Mouse (Mus musculus) forebrain, embryonic 13.5 days (tissue): ENCODE measurements at regions not wholly inside any gene's neighbourhood (a gene's known extent, or its start where the extent isn't known, plus 50 kb on each side); places are given as distances from the start of the nearest gene placed in this dataset.

Experiments used
- ATAC-seq: fragments of 200-750 bp; cut with Nextera tagmentation; 2 replicates; pipeline ENCODE4 v1.8.0; 2017
- H3K27ac ChIP-seq: fragments of 300-500 bp; sonication (generic); 2 replicates; pipeline ENCODE4 v1.5.1; 2015; ENCODE audit warnings: inconsistent platforms, mild to moderate bottlenecking, moderate library complexity
- H3K27me3 ChIP-seq: fragments of 300-500 bp; sonication (generic); 2 replicates; pipeline ENCODE4 v1.6.1; 2015; ENCODE audit warnings: mild to moderate bottlenecking, inconsistent platforms
- H3K36me3 ChIP-seq: fragments of 300-500 bp; sonication (generic); 2 replicates; pipeline ENCODE4 v1.6.1; 2015; ENCODE audit warnings: mild to moderate bottlenecking, inconsistent platforms; ENCODE audit not compliant: poor library complexity, severe bottlenecking
- H3K4me1 ChIP-seq: fragments of 300-500 bp; sonication (generic); 2 replicates; pipeline ENCODE4 v1.6.1; 2015; ENCODE audit warnings: inconsistent platforms
- H3K4me2 ChIP-seq: fragments of 300-500 bp; sonication (generic); 2 replicates; pipeline ENCODE4 v1.6.1; 2015; ENCODE audit warnings: inconsistent platforms, mild to moderate bottlenecking, moderate library complexity
- H3K4me3 ChIP-seq: fragments of 300-500 bp; sonication (generic); 2 replicates; pipeline ENCODE4 v1.5.1; 2015; ENCODE audit warnings: mild to moderate bottlenecking, inconsistent platforms
- H3K9ac ChIP-seq: fragments of 300-500 bp; sonication (generic); 2 replicates; pipeline ENCODE4 v1.6.1; 2015; ENCODE audit warnings: mild to moderate bottlenecking, inconsistent platforms
- H3K9me3 ChIP-seq: fragments of 300-500 bp; sonication (generic); replicated peaks from 2 replicates; pipeline ENCODE4 v1.6.1; 2016; ENCODE audit warnings: inconsistent platforms
- WGBS: fragments of 180-500 bp; shearing (Covaris S2); methylation state at CpG from one replicate; pipeline ENCODE4 v1.1.7; 2015; 5-methylcytosine and 5-hydroxymethylcytosine counted together

- WGBS = 52% methylated on average over 12 of the region's 12 CpGs
- H3K9me3 ChIP-seq = no peaks in the 10 kb centered on the region
- no peak overlapping the region for H3K4me3 ChIP-seq
- peaks cover 22% of the 10 kb centered on the region for H3K4me1 ChIP-seq
- H3K36me3 ChIP-seq = no peaks in the 10 kb centered on the region
- no peak overlapping the region for H3K4me2 ChIP-seq
- H3K27me3 ChIP-seq = no peaks in the 10 kb centered on the region
- peak; percentile 66 for ATAC-seq
- H3K9ac ChIP-seq = no peak overlapping the region
- H3K27ac ChIP-seq = peak overlapping the region; percentile 36; the same call in 1 of the 2 replicates
Measured at GRCm38 (mm10) chr13:58495390-58496073, 92.4 kb upstream of the Hnrnpk start.

- Histone ChIP-seq H3K36me3 (no peaks in the 10 kb centered on the region), H3K4me2 (no peak overlapping the region), H3K9ac (no peak overlapping the region), H3K4me3 (no peak overlapping the region), H3K9me3 (no peaks in the 10 kb centered on the region), H3K27ac (0 out of 2 replicates have a peak overlapping the region, but pooled peaks have one; percentile 23), H3K4me1 (peaks cover 22% of the 10 kb centered on the region), H3K27me3 (no peaks in the 10 kb centered on the region)
- WGBS = 31% methylated on average over 5 of the region's 5 CpGs
- ATAC-seq = no peak
Measured at GRCm38 (mm10) chr13:58494726-58495125, 91.6 kb upstream of the Hnrnpk start.

- no peak overlapping the region for H3K4me3 ChIP-seq
- H3K27ac ChIP-seq = no peak overlapping the region
- H3K9me3 ChIP-seq = no peaks in the 10 kb centered on the region
- H3K4me1 ChIP-seq = peaks cover 23% of the 10 kb centered on the region
- H3K4me2 ChIP-seq = no peak overlapping the region
- H3K36me3 ChIP-seq = no peaks in the 10 kb centered on the region
- no peak for ATAC-seq
- WGBS = 50% methylated on average over 8 of the region's 8 CpGs
- no peak overlapping the region for H3K9ac ChIP-seq
- H3K27me3 ChIP-seq = no peaks in the 10 kb centered on the region
Measured at GRCm38 (mm10) chr13:58490829-58491228, 87.7 kb upstream of the Hnrnpk start.

- Histone ChIP-seq H3K4me3 (no peak overlapping the region), H3K9me3 (no peaks in the 10 kb centered on the region), H3K36me3 (no peaks in the 10 kb centered on the region), H3K27ac (no peak overlapping the region), H3K9ac (no peak overlapping the region), H3K27me3 (no peaks in the 10 kb centered on the region), H3K4me1 (peaks cover 9% of the 10 kb centered on the region; the same call in 1 of the 2 replicates), H3K4me2 (no peak overlapping the region)
- 62% methylated on average over 10 of the region's 10 CpGs for WGBS
- no peak for ATAC-seq
Measured at GRCm38 (mm10) chr13:58485011-58485410, 81.9 kb upstream of the Hnrnpk start.

GRCm38 (mm10) chr13:58482701-58483100, 79.6 kb upstream of the Hnrnpk start:
- no peak for ATAC-seq

GRCm38 (mm10) chr13:58480928-58481598, 77.9 kb upstream of the Hnrnpk start:
- Histone ChIP-seq H3K4me1 (peaks cover 7% of the 10 kb centered on the region), H3K36me3 (no peaks in the 10 kb centered on the region), H3K27me3 (no peaks in the 10 kb centered on the region), H3K9ac (no peak overlapping the region), H3K27ac (peak overlapping the region; percentile 25; the same call in 1 of the 2 replicates), H3K4me3 (no peak overlapping the region), H3K4me2 (no peak overlapping the region), H3K9me3 (no peaks in the 10 kb centered on the region)
- ATAC-seq = no peak
- 88% methylated on average over 10 of the region's 10 CpGs for WGBS

More at GRCm38 (mm10) chr13:58482701-58483100, 79.6 kb upstream of the Hnrnpk start:
- Histone ChIP-seq H3K4me2 (no peak overlapping the region), H3K27ac (no peak overlapping the region), H3K36me3 (no peaks in the 10 kb centered on the region), H3K4me3 (no peak overlapping the region), H3K4me1 (peaks cover 10% of the 10 kb centered on the region; the same call in 1 of the 2 replicates), H3K27me3 (no peaks in the 10 kb centered on the region), H3K9me3 (no peaks in the 10 kb centered on the region), H3K9ac (no peak overlapping the region)
- WGBS = 69% methylated on average over 9 of the region's 9 CpGs

GRCm38 (mm10) chr13:58480388-58480927, 77.3 kb upstream of the Hnrnpk start:
- Histone ChIP-seq H3K36me3 (no peaks in the 10 kb centered on the region), H3K9ac (no peak overlapping the region), H3K9me3 (no peaks in the 10 kb centered on the region), H3K27me3 (no peaks in the 10 kb centered on the region), H3K4me2 (no peak overlapping the region), H3K27ac (peak overlapping the region; percentile 25), H3K4me3 (no peak overlapping the region), H3K4me1 (peaks cover 7% of the 10 kb centered on the region)
- WGBS = 47% methylated on average over 8 of the region's 8 CpGs
- ATAC-seq = peak; percentile 8; the same call in 1 of the 2 replicates

- H3K4me3 ChIP-seq = no peak overlapping the region
- no peaks in the 10 kb centered on the region for H3K36me3 ChIP-seq
- peaks cover 7% of the 10 kb centered on the region for H3K4me1 ChIP-seq
- H3K9me3 ChIP-seq = no peaks in the 10 kb centered on the region
- H3K27ac ChIP-seq = no peak overlapping the region
- no peak overlapping the region for H3K9ac ChIP-seq
- 84% methylated on average over 5 of the region's 5 CpGs for WGBS
- ATAC-seq = no peak
- H3K27me3 ChIP-seq = no peaks in the 10 kb centered on the region
- H3K4me2 ChIP-seq = no peak overlapping the region
Measured at GRCm38 (mm10) chr13:58478438-58478837, 75.3 kb upstream of the Hnrnpk start.

- Histone ChIP-seq H3K27me3 (peaks cover 8% of the 10 kb centered on the region), H3K4me1 (peaks cover 11% of the 10 kb centered on the region), H3K27ac (no peak overlapping the region), H3K9me3 (no peaks in the 10 kb centered on the region), H3K9ac (no peak overlapping the region), H3K4me2 (no peak overlapping the region), H3K36me3 (no peaks in the 10 kb centered on the region), H3K4me3 (no peak overlapping the region)
- ATAC-seq = no peak
- 91% methylated on average over 6 of the region's 6 CpGs for WGBS
Measured at GRCm38 (mm10) chr13:58477253-58477652, 74.1 kb upstream of the Hnrnpk start.

GRCm38 (mm10) chr13:58476033-58476830, 73.1 kb upstream of the Hnrnpk start:
- Histone ChIP-seq H3K27ac (no peak overlapping the region), H3K36me3 (no peaks in the 10 kb centered on the region), H3K4me1 (peaks cover 19% of the 10 kb centered on the region), H3K9me3 (no peaks in the 10 kb centered on the region), H3K9ac (no peak overlapping the region), H3K4me2 (no peak overlapping the region), H3K4me3 (no peak overlapping the region), H3K27me3 (peaks cover 17% of the 10 kb centered on the region)
- WGBS = 34% methylated on average over 9 of the region's 9 CpGs
- ATAC-seq = no peak

- WGBS = 41% methylated on average over 6 of the region's 6 CpGs
- H3K36me3 ChIP-seq = no peaks in the 10 kb centered on the region
- H3K27me3 ChIP-seq = peaks cover 21% of the 10 kb centered on the region
- H3K4me1 ChIP-seq = peaks cover 18% of the 10 kb centered on the region
- no peaks in the 10 kb centered on the region for H3K9me3 ChIP-seq
- no peak overlapping the region for H3K4me2 ChIP-seq
- H3K9ac ChIP-seq = no peak overlapping the region
- no peak for ATAC-seq
- H3K27ac ChIP-seq = no peak overlapping the region
- H3K4me3 ChIP-seq = no peak overlapping the region
Measured at GRCm38 (mm10) chr13:58475495-58475894, 72.4 kb upstream of the Hnrnpk start.

- Histone ChIP-seq H3K27ac (no peak overlapping the region), H3K27me3 (peaks cover 28% of the 10 kb centered on the region), H3K4me1 (peaks cover 12% of the 10 kb centered on the region), H3K9me3 (no peaks in the 10 kb centered on the region), H3K36me3 (no peaks in the 10 kb centered on the region), H3K9ac (no peak overlapping the region), H3K4me3 (no peak overlapping the region), H3K4me2 (peak overlapping the region; percentile 27; the same call in 1 of the 2 replicates)
- no peak for ATAC-seq
- 74% methylated on average over 14 of the region's 14 CpGs for WGBS
Measured at GRCm38 (mm10) chr13:58472455-58472854, 69.3 kb upstream of the Hnrnpk start.
